Mouse (Mus musculus) layer of hippocampus, adult 9-11 months (tissue): ENCODE results near the gene Tead1.

Experiments
- DNase-seq: peaks from one replicate; pipeline ENCODE4 v3.0.0; 2022

Tead1 gene

GRCm38 (mm10) chr7:112688425-112689001 lies 9.4 kb downstream of the Tead1 start:
- no peak for DNase-seq

GRCm38 (mm10) chr7:112690836-112691781 lies 12.0 kb downstream of the Tead1 start:
- DNase-seq: no peak

GRCm38 (mm10) chr7:112693566-112693965 lies 14.4 kb downstream of the Tead1 start:
- DNase-seq: no peak

- DNase-seq: no peak
Observed at GRCm38 (mm10) chr7:112696777-112697161, 17.7 kb downstream of the Tead1 start.

- DNase-seq: no peak
Observed at GRCm38 (mm10) chr7:112697162-112697841, 18.2 kb downstream of the Tead1 start.

GRCm38 (mm10) chr7:112700082-112700481 lies 21.0 kb downstream of the Tead1 start:
- no peak for DNase-seq

GRCm38 (mm10) chr7:112703341-112703740 lies 24.2 kb downstream of the Tead1 start:
- no peak for DNase-seq

- no peak for DNase-seq
Observed at GRCm38 (mm10) chr7:112705870-112706269, 26.8 kb downstream of the Tead1 start.

- no peak for DNase-seq
Observed at GRCm38 (mm10) chr7:112706756-112707155, 27.6 kb downstream of the Tead1 start.

GRCm38 (mm10) chr7:112710409-112711107 lies 31.4 kb downstream of the Tead1 start:
- DNase-seq: no peak

- DNase-seq: no peak
Observed at GRCm38 (mm10) chr7:112711977-112712376, 32.9 kb downstream of the Tead1 start.

GRCm38 (mm10) chr7:112713509-112713908 lies 34.4 kb downstream of the Tead1 start:
- no peak for DNase-seq

- no peak for DNase-seq
Observed at GRCm38 (mm10) chr7:112714783-112715182, 35.7 kb downstream of the Tead1 start.

GRCm38 (mm10) chr7:112716701-112717100 lies 37.6 kb downstream of the Tead1 start:
- no peak for DNase-seq

GRCm38 (mm10) chr7:112717676-112718075 lies 38.6 kb downstream of the Tead1 start:
- no peak for DNase-seq

- DNase-seq: no peak
Observed at GRCm38 (mm10) chr7:112719394-112720142, 40.5 kb downstream of the Tead1 start.

GRCm38 (mm10) chr7:112720143-112720988 lies 41.2 kb downstream of the Tead1 start:
- peak; percentile 74 for DNase-seq

GRCm38 (mm10) chr7:112720989-112721337 lies 41.8 kb downstream of the Tead1 start:
- DNase-seq: no peak

GRCm38 (mm10) chr7:112721859-112722258 lies 42.7 kb downstream of the Tead1 start:
- DNase-seq: no peak

GRCm38 (mm10) chr7:112728399-112728798 lies 49.3 kb downstream of the Tead1 start:
- DNase-seq: no peak

GRCm38 (mm10) chr7:112730209-112730608 lies 51.1 kb downstream of the Tead1 start:
- DNase-seq: no peak
